Mouse (Mus musculus): ENCODE measurements around the gene Taf1d.
A peak's percentile ranks its signal among the peaks of the same experiment; 100 is the strongest.

Taf1d gene

GRCm38 (mm10) chr9:15356916-15357483, 51.0 kb downstream of the Taf1d start:
- peak overlapping the region; percentile 97 for H3K4me3 ChIP-seq (replicated peaks; ENCODE audit: low read length)
- H3K36me3 ChIP-seq (ENCODE audit: insufficient read depth, low read length) = peaks cover 34% of the 10 kb centered on the region
- H3K9me3 ChIP-seq (ENCODE audit: low read length) = no peaks in the 10 kb centered on the region
- TF ChIP-seq POU5F1 (IDR thresholded peaks at IDR 0.05; ENCODE audit: borderline replicate concordance, low read length) (no peak), NANOG (IDR thresholded peaks at IDR 0.05; ENCODE audit: borderline replicate concordance, low read length) (no peak), CTCF (conservative IDR thresholded peaks at IDR 0.05; ENCODE audit: low read length) (no peak)
- no peaks in the 10 kb centered on the region for H3K27me3 ChIP-seq (ENCODE audit: insufficient read depth, low read length)
- H3K4me1 ChIP-seq (replicated peaks; ENCODE audit: low read depth, low read length) = peaks cover 31% of the 10 kb centered on the region

GRCm38 (mm10) chr9:15357484-15358275, 51.7 kb downstream of the Taf1d start, which contains the start of gene Cep295:
Cep295 (minus strand) TSS chr9:15357788.
- Histone ChIP-seq H3K27me3 (ENCODE audit: insufficient read depth, low read length) (no peaks in the 10 kb centered on the region), H3K4me1 (replicated peaks; ENCODE audit: low read depth, low read length) (peaks cover 31% of the 10 kb centered on the region), H3K9me3 (ENCODE audit: low read length) (no peaks in the 10 kb centered on the region), H3K36me3 (ENCODE audit: insufficient read depth, low read length) (peaks cover 27% of the 10 kb centered on the region), H3K4me3 (replicated peaks; ENCODE audit: low read length) (peak within 1 kb of the TSS; percentile 97)
- no peak for TF ChIP-seq CTCF (conservative IDR thresholded peaks at IDR 0.05; ENCODE audit: low read length)
- TF ChIP-seq POU5F1 (IDR thresholded peaks at IDR 0.05; ENCODE audit: borderline replicate concordance, low read length) = no peak
- TF ChIP-seq NANOG (IDR thresholded peaks at IDR 0.05; ENCODE audit: borderline replicate concordance, low read length) = no peak

- H3K4me3 ChIP-seq (replicated peaks; ENCODE audit: low read length) = no peak overlapping the region
- H3K27me3 ChIP-seq (ENCODE audit: insufficient read depth, low read length) = no peaks in the 10 kb centered on the region
- no peak for TF ChIP-seq POU5F1 (IDR thresholded peaks at IDR 0.05; ENCODE audit: borderline replicate concordance, low read length)
- TF ChIP-seq CTCF (conservative IDR thresholded peaks at IDR 0.05; ENCODE audit: low read length) = no peak
- no peak for TF ChIP-seq NANOG (IDR thresholded peaks at IDR 0.05; ENCODE audit: borderline replicate concordance, low read length)
- H3K9me3 ChIP-seq (ENCODE audit: low read length) = peaks cover 7% of the 10 kb centered on the region
- H3K36me3 ChIP-seq (ENCODE audit: insufficient read depth, low read length) = no peaks in the 10 kb centered on the region
- peaks cover 7% of the 10 kb centered on the region for H3K4me1 ChIP-seq (replicated peaks; ENCODE audit: low read depth, low read length)
These were observed 58.8 kb downstream of the Taf1d start for GRCm38 (mm10) chr9:15364843-15365242.

GRCm38 (mm10) chr9:15365856-15366255, 59.8 kb downstream of the Taf1d start:
- peaks cover 16% of the 10 kb centered on the region for H3K9me3 ChIP-seq (ENCODE audit: low read length)
- H3K27me3 ChIP-seq (ENCODE audit: insufficient read depth, low read length) = no peaks in the 10 kb centered on the region
- no peaks in the 10 kb centered on the region for H3K36me3 ChIP-seq (ENCODE audit: insufficient read depth, low read length)
- peak; percentile 49 for TF ChIP-seq CTCF (conservative IDR thresholded peaks at IDR 0.05; ENCODE audit: low read length)
- no peak for TF ChIP-seq POU5F1 (IDR thresholded peaks at IDR 0.05; ENCODE audit: borderline replicate concordance, low read length)
- TF ChIP-seq NANOG (IDR thresholded peaks at IDR 0.05; ENCODE audit: borderline replicate concordance, low read length) = no peak
- H3K4me1 ChIP-seq (replicated peaks; ENCODE audit: low read depth, low read length) = peaks cover 7% of the 10 kb centered on the region
- no peak overlapping the region for H3K4me3 ChIP-seq (replicated peaks; ENCODE audit: low read length)

- H3K36me3 ChIP-seq (ENCODE audit: insufficient read depth, low read length) = no peaks in the 10 kb centered on the region
- no peaks in the 10 kb centered on the region for H3K27me3 ChIP-seq (ENCODE audit: insufficient read depth, low read length)
- no peak overlapping the region for H3K4me3 ChIP-seq (replicated peaks; ENCODE audit: low read length)
- peaks cover 7% of the 10 kb centered on the region for H3K4me1 ChIP-seq (replicated peaks; ENCODE audit: low read depth, low read length)
- TF ChIP-seq POU5F1 (IDR thresholded peaks at IDR 0.05; ENCODE audit: borderline replicate concordance, low read length) (no peak), NANOG (IDR thresholded peaks at IDR 0.05; ENCODE audit: borderline replicate concordance, low read length) (no peak), CTCF (conservative IDR thresholded peaks at IDR 0.05; ENCODE audit: low read length) (no peak)
- H3K9me3 ChIP-seq (ENCODE audit: low read length) = peaks cover 20% of the 10 kb centered on the region
These were observed 60.2 kb downstream of the Taf1d start for GRCm38 (mm10) chr9:15366260-15366659.
